Mouse (Mus musculus) G1E (cell line): ENCODE data around the gene Olig1. TPM values are rescaled to one million over a fixed set of nuclear protein-coding genes. Genes with fewer than 3 reads are reported as not detected.

Source experiments
- ATAC-seq: 2 replicates; pipeline ENCODE4 v1.8.0; 2016; ENCODE audit warnings: mild to moderate bottlenecking; ENCODE audit not compliant: insufficient number of reproducible peaks, poor library complexity, low FRiP score, severe bottlenecking; ENCODE audit errors: extremely low read depth
- DNase-seq: peaks from one replicate; pipeline ENCODE4 v3.0.0; 2012; ENCODE audit warnings: low spot score
- H3K27me3 ChIP-seq: 2 replicates; pipeline ENCODE4 v1.6.1; 2012; ENCODE audit warnings: mild to moderate bottlenecking, low read length, inconsistent platforms; ENCODE audit not compliant: insufficient read depth
- H3K36me3 ChIP-seq: replicated peaks from 2 replicates; pipeline ENCODE3; 2012; ENCODE audit warnings: mild to moderate bottlenecking, inconsistent platforms
- H3K4me1 ChIP-seq: 2 replicates; pipeline ENCODE4 v1.6.1; 2012; ENCODE audit warnings: low read depth, low read length, inconsistent platforms, mixed read lengths; ENCODE audit not compliant: insufficient read depth
- H3K4me3 ChIP-seq: 2 replicates; pipeline ENCODE4 v1.5.1; 2012; ENCODE audit warnings: low read depth, mild to moderate bottlenecking, inconsistent platforms, low read length, moderate library complexity, mixed read lengths
- H3K9me3 ChIP-seq: replicated peaks from 2 replicates; pipeline ENCODE4 v1.6.1; 2012; ENCODE audit warnings: inconsistent platforms
- CTCF ChIP-seq: IDR thresholded peaks from 2 replicates; pipeline ENCODE4 v1.5.1; 2012; ENCODE audit warnings: low read depth, low read length, inconsistent platforms, mixed read lengths
- GATA1 ChIP-seq: IDR thresholded peaks from 2 replicates; pipeline ENCODE4 v1.6.1; 2012; ENCODE audit warnings: borderline replicate concordance, low read length, inconsistent platforms, mixed read lengths
- GATA2 ChIP-seq: IDR thresholded peaks from 2 replicates; pipeline ENCODE4 v1.6.1; 2012; ENCODE audit warnings: low read depth, low read length, inconsistent platforms, borderline replicate concordance
- POLR2AphosphoS5 ChIP-seq: IDR thresholded peaks from 2 replicates; pipeline ENCODE4 v1.6.1; 2012; ENCODE audit warnings: low read depth, low read length, inconsistent platforms; ENCODE audit not compliant: insufficient replicate concordance
- TAL1 ChIP-seq: conservative IDR thresholded peaks from 2 replicates; pipeline ENCODE4 v1.6.1; 2012; ENCODE audit warnings: low read depth, low read length, inconsistent platforms, mixed read lengths
- polyA plus RNA-seq: library from polyadenylated mRNA; stranded (reverse); fragments of >175 nt; gene quantifications from 2 replicates; pipeline ENCODE4 v1.2.3, GENCODE M21; 2012
- total RNA-seq, 2 experiments: library from RNA; stranded (forward) in 1 of 2; stranded (reverse) in 1 of 2; fragments of 200-1000 nt in 1 of 2; fragments of >200 nt in 1 of 2; fragmentation: Nextera tagmentation in 1 of 2; gene quantifications; 2 replicates each; pipeline ENCODE4 v1.2.3; 2014 to 2017

Gene Olig1
- total and polyA plus RNA-seq, 3 experiments, result not detected

DNA sequence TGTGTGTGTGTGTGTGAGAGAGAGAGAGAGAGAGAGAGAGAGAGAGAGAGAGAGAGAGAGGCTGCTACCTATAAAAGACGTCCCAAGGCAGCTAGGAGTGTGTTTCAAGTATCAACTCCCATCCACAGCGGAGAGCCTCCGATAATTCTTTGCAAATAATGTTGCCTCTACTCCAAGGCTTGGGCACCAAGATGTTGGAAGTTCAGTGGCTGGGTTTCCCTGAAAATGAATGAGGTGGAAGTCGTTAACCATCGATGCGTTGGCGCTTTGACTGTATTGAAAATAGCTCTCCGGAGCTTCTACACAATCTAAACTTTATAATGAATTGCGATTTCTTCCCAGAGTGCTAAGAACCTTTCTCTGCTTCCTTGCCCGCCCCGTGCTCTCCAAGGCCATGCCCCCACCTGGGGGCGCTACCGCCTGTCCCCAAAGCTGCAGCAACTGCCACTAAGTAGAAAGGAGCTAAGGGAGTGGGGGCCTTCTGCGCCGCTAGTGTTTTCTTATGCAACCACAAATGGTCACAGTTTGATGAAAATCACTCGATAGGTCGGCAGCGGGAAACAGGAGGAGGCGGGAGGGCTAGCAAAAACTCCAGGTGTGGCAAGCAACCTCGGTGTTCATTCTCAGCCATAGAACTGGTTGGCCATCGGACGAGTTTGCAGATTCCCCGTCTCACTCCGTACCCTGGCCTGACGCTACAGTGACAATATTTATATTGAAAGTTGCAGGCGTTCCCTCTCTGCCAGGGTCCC is 44.9 kb upstream of the Olig1 start:
- no peaks in the 10 kb centered on the region for H3K36me3 ChIP-seq
- peaks cover 23% of the 10 kb centered on the region for H3K9me3 ChIP-seq
- H3K4me1 ChIP-seq, result peaks cover 10% of the 10 kb centered on the region
- no peak for DNase-seq
- TF ChIP-seq TAL1, result no peak
- H3K4me3 ChIP-seq, result no peak overlapping the region
- peaks cover 81% of the 10 kb centered on the region for H3K27me3 ChIP-seq
- no peak for ATAC-seq

GRCm38 (mm10) chr16:91225233-91226037 is 44.1 kb upstream of the Olig1 start, which contains the start of gene Olig2:
Gene Olig2 (plus strand): TSS chr16:91225457.
- Histone ChIP-seq H3K36me3 (no peaks in the 10 kb centered on the region), H3K4me3 (no peak within 1 kb of the TSS), H3K9me3 (peaks cover 23% of the 10 kb centered on the region), H3K27me3 (peaks cover 73% of the 10 kb centered on the region), H3K4me1 (peaks cover 10% of the 10 kb centered on the region)
- ATAC-seq, result no peak
- no peak for TF ChIP-seq CTCF
- TF ChIP-seq POLR2AphosphoS5, result no peak
- no peak for TF ChIP-seq GATA2
- no peak for TF ChIP-seq GATA1
- TF ChIP-seq TAL1, result no peak
- DNase-seq, result no peak

DNA sequence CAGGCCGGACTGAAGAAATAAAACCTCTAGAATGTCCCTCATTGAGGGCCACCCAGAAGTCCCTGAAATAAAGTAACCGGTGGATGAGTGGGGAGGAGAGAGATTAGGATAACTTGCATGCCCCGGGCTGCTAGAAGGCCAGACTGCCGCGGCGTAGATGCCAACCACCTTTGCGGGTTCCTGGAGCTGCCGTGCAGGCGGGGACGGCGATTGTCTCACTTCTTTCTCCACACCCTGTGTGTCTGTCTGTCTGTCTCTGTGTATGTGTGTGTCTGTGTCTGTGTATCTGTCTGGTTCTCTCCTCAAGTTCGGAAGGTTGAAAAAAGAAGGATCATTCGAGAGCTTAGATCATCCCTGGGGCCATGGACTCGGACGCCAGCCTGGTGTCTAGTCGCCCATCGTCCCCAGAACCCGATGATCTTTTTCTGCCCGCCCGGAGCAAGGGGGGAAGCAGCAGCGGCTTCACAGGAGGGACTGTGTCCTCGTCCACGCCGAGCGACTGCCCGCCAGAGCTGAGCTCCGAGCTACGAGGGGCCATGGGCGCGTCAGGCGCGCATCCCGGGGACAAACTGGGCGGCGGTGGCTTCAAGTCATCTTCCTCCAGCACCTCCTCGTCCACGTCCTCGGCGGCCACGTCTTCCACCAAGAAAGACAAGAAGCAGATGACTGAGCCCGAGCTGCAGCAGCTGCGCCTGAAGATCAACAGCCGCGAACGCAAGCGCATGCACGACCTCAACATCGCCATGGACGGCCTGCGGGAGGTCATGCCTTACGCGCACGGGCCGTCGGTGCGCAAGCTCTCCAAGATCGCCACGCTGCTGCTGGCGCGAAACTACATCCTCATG is 43.3 kb upstream of the Olig1 start:
- Histone ChIP-seq H3K4me1 (peaks cover 3% of the 10 kb centered on the region; the same call in 1 of the 2 replicates), H3K27me3 (peaks cover 69% of the 10 kb centered on the region), H3K4me3 (peak overlapping the region; percentile 20; the same call in 1 of the 2 replicates), H3K9me3 (peaks cover 23% of the 10 kb centered on the region), H3K36me3 (no peaks in the 10 kb centered on the region)
- ATAC-seq, result no peak
- TF ChIP-seq POLR2AphosphoS5, result no peak
- TF ChIP-seq TAL1, result no peak
- TF ChIP-seq CTCF, result no peak
- TF ChIP-seq GATA2, result no peak
- no peak for TF ChIP-seq GATA1
- no peak for DNase-seq

DNA sequence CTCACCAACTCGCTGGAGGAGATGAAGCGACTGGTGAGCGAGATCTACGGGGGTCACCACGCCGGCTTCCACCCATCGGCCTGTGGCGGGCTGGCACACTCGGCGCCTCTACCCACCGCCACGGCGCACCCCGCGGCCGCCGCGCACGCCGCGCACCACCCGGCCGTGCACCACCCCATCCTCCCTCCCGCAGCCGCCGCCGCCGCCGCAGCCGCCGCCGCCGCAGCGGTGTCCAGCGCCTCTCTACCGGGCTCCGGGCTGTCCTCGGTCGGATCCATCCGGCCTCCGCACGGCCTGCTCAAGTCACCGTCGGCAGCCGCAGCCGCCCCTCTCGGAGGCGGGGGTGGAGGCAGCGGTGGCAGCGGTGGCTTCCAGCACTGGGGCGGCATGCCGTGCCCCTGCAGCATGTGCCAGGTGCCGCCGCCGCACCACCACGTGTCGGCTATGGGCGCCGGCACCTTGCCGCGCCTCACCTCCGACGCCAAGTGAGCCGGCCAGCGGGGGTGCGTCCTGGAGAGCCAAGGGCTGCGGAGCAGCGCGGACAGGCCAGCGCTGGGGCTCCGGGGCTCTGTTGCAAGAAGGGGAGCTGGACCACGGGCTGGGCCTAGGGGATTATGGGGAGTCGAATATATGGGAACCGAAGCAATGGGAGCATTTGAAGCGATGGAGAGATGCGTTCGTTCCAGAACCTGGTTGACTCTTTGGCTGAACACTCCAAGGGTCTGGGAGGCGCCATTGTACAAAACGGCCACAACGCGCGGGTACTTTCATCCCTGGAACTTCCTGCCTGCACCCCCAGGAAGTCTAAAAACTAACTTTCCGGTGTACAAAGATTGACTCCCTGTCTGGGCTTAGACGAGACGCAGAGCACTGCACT is 42.5 kb upstream of the Olig1 start:
- ATAC-seq, result no peak
- TF ChIP-seq GATA2 (no peak), GATA1 (no peak), CTCF (no peak), POLR2AphosphoS5 (no peak), TAL1 (no peak)
- peaks cover 61% of the 10 kb centered on the region for H3K27me3 ChIP-seq

GRCm38 (mm10) chr16:91227760-91228043 is 41.9 kb upstream of the Olig1 start:
- Histone ChIP-seq H3K27me3 (peaks cover 58% of the 10 kb centered on the region), H3K4me1 (peaks cover 3% of the 10 kb centered on the region; the same call in 1 of the 2 replicates), H3K9me3 (peaks cover 23% of the 10 kb centered on the region), H3K4me3 (no peak overlapping the region), H3K36me3 (no peaks in the 10 kb centered on the region)
- TF ChIP-seq GATA1, result no peak
- TF ChIP-seq TAL1, result no peak
- TF ChIP-seq POLR2AphosphoS5, result no peak
- TF ChIP-seq GATA2, result no peak
- TF ChIP-seq CTCF, result no peak
- DNase-seq (no peak), ATAC-seq (no peak)

More for the DNA sequence above, 42.5 kb upstream of the Olig1 start:
- no peak for DNase-seq
- H3K4me3 ChIP-seq, result peak overlapping the region; percentile 20; the same call in 1 of the 2 replicates
- no peaks in the 10 kb centered on the region for H3K36me3 ChIP-seq
- H3K4me1 ChIP-seq, result peaks cover 3% of the 10 kb centered on the region; the same call in 1 of the 2 replicates
- H3K9me3 ChIP-seq, result peaks cover 23% of the 10 kb centered on the region
